Mouse (Mus musculus): ENCODE results near the gene Eva1c. TPM values are rescaled to one million over a fixed set of nuclear protein-coding genes. Genes with fewer than 3 reads are reported as not detected.

Gene Eva1c
- 1.5 and 10.4 TPM in 2 replicates for polyA plus RNA-seq (2012; rRNA removed; ENCODE audit: low replicate concordance)

GRCm38 (mm10) chr16:90826457-90826856, at the start of gene Eva1c:
Gene Eva1c, plus strand, starts transcription at chr16:90826719.

DNA sequence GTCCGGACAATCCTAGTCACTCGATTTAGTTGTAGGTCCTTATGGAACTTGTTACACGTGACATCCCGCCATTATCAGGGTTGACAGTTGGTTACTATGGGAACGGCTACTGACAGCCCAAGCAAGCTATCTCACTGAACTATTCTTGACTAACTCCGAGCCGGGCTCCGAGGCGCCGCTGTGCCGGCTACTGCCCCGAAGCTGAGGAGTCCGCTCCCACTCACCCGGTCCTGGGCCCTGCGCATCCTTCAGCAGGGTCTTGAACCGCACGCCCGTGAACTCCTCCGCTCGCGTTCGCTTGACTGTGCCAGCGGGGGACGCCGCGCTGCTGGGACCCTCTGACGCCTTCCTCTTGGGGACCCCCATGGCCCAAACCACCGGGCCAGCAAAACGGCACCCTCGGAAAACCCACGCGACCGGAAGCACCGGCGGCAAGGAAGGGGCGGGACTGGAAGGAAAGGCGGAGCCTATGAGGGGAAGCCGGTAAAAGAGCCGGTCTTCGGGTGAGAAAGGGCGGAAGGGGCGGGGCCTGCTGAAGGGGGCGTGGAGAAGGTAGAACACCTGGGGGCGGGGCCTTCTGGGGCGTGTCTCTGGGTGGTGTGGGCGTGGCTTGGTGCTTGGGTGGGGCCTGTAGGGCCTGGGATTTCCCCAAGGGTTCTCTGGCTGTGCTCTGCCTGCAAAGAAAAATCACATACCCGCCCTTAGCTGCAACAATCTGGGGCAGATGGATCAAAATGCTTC, 16.4 kb upstream of the Eva1c start, which contains the start of gene Urb1:
Urb1 (minus strand) TSS at position 439 of the 741 bp plus-strand sequence.

GRCm38 (mm10) chr16:90934687-90935328, 108.3 kb downstream of the Eva1c start, which contains the start of gene Cfap298:
Gene Cfap298, minus strand, starts transcription at chr16:90935114.

Other genes with a start within 250 kb of the Eva1c start
- 10.4 and 13.3 TPM in 2 replicates for gene Mis18a, start 99.3 kb upstream of the Eva1c start, polyA plus RNA-seq (2012; rRNA removed; ENCODE audit: low replicate concordance)
- gene Mrap, start 88.5 kb upstream of the Eva1c start, polyA plus RNA-seq (2012; rRNA removed; ENCODE audit: low replicate concordance): 422 and 891 TPM in 2 replicates
- gene Urb1, start 16.3 kb upstream of the Eva1c start, polyA plus RNA-seq (2012; rRNA removed; ENCODE audit: low replicate concordance): 5.4 and 10.4 TPM in 2 replicates
- 8.3 and 14.3 TPM in 2 replicates for gene Cfap298, start 108.4 kb downstream of the Eva1c start, polyA plus RNA-seq (2012; rRNA removed; ENCODE audit: low replicate concordance)
- 25.3 and 30.1 TPM in 2 replicates for gene Synj1, start 184.6 kb downstream of the Eva1c start, polyA plus RNA-seq (2012; rRNA removed; ENCODE audit: low replicate concordance)
- 19.1 and 31.0 TPM in 2 replicates for gene Paxbp1, start 217.8 kb downstream of the Eva1c start, polyA plus RNA-seq (2012; rRNA removed; ENCODE audit: low replicate concordance)

Measured in subcutaneous adipose tissue, adult 2 months (tissue).